Mouse (Mus musculus) forebrain, embryonic 14.5 days (tissue): Measurements from ENCODE around the gene Dbndd2. TPM values are rescaled to one million over a fixed set of nuclear protein-coding genes. Genes with fewer than 3 reads are reported as not detected.
A peak's percentile ranks its signal among the peaks of the same experiment; 100 is the strongest.

Experiments
- ATAC-seq: fragments of 200-750 bp; cut with Nextera tagmentation; 2 replicates; pipeline ENCODE4 v1.8.0; 2017; ENCODE audit warnings: mild to moderate bottlenecking, moderate library complexity
- DNase-seq: peaks from one replicate; pipeline ENCODE4 v3.0.0-alpha.2; 2015; ENCODE audit warnings: low spot score
- H3K27ac ChIP-seq: fragments of 300-500 bp; sonication (generic); 2 replicates; pipeline ENCODE4 v1.5.1; 2014; ENCODE audit warnings: low read depth, mild to moderate bottlenecking, control low read depth, low read length, moderate library complexity
- H3K27me3 ChIP-seq: fragments of 300-500 bp; sonication (generic); replicated peaks from 2 replicates; pipeline ENCODE4 v1.6.1; 2014; ENCODE audit warnings: low read length, control low read depth, mixed read lengths; ENCODE audit not compliant: control insufficient read depth, insufficient read depth
- H3K36me3 ChIP-seq: fragments of 300-500 bp; sonication (generic); 2 replicates; pipeline ENCODE4 v1.6.1; 2014; ENCODE audit warnings: low read length, control low read depth; ENCODE audit not compliant: control insufficient read depth, insufficient read depth
- H3K4me1 ChIP-seq: fragments of 300-500 bp; sonication (generic); 2 replicates; pipeline ENCODE4 v1.6.1; 2014; ENCODE audit warnings: antibody characterized with exemption, low read length, control low read depth; ENCODE audit not compliant: control insufficient read depth, insufficient read depth
- H3K4me2 ChIP-seq: fragments of 300-500 bp; sonication (generic); 2 replicates; pipeline ENCODE4 v1.6.1; 2014; ENCODE audit warnings: mild to moderate bottlenecking, control low read depth, low read length
- H3K4me3 ChIP-seq: fragments of 300-500 bp; sonication (generic); 2 replicates; pipeline ENCODE4 v1.5.1; 2014; ENCODE audit warnings: low read depth, low read length, control low read depth
- H3K9ac ChIP-seq: fragments of 300-500 bp; sonication (generic); 2 replicates; pipeline ENCODE4 v1.6.1; 2014; ENCODE audit warnings: mild to moderate bottlenecking, low read length, control low read depth, moderate library complexity
- H3K9me3 ChIP-seq: fragments of 300-500 bp; sonication (generic); replicated peaks from 2 replicates; pipeline ENCODE4 v1.6.1; 2016; ENCODE audit warnings: low read length, control low read depth, mixed read lengths; ENCODE audit not compliant: control insufficient read depth
- WGBS: fragments of 180-500 bp; shearing (Covaris S2); extraction: QIAGEN DNeasy Blood & Tissue Kit; methylation state at CpG from one replicate; pipeline ENCODE4 v1.1.7; 2014; 5-methylcytosine and 5-hydroxymethylcytosine counted together
- polyA plus RNA-seq: library from polyadenylated mRNA; unstranded; fragments of >200 nt; fragmentation: Nextera tagmentation; extraction: Ambion mirVana; gene quantifications from 2 replicates; pipeline ENCODE4 v1.2.1, GENCODE M21; 2014

Gene Dbndd2
- polyA plus RNA-seq, 1 experiment from 2014 or later = 3.5 TPM

- no peak; the same call in 1 of the 2 replicates for ATAC-seq
- peak overlapping the region; percentile 46 for H3K4me3 ChIP-seq
- peak overlapping the region; percentile 91 for H3K4me2 ChIP-seq
- H3K27me3 ChIP-seq = 0 out of 2 replicates have a peak, but pooled peaks cover 4% of the 10 kb centered on the region
- H3K9ac ChIP-seq = peak overlapping the region; percentile 64
- H3K9me3 ChIP-seq = no peaks in the 10 kb centered on the region
- no peaks in the 10 kb centered on the region for H3K36me3 ChIP-seq
- DNase-seq = no peak
- peaks cover 13% of the 10 kb centered on the region for H3K4me1 ChIP-seq
- 3% methylated on average over 29 of the region's 29 CpGs for WGBS
- H3K27ac ChIP-seq = no peak overlapping the region
Measured at GRCm38 (mm10) chr2:164442315-164443050, 43.4 kb upstream of the Dbndd2 start.

DNA sequence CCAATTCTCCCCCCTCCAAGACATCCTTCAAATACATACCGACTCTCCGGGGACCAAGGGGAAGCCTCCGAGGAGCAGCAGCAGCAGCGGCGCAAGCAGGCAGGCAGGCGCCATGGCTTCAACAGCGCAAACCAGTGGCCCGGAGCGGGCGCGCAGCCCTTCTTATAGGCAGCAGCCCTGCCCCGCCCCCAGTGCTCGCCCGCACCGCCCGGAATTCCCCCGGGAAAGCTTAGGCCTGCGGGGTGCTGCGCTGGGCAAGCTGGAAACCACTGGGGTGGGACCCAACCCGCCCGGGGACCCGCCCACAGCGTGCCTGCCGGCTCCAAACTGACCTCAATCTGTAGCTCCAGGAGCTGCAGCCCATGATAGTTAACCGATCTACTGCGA, 42.9 kb upstream of the Dbndd2 start:
- peak overlapping the region; percentile 46 for H3K4me3 ChIP-seq
- no peaks in the 10 kb centered on the region for H3K36me3 ChIP-seq
- ATAC-seq (peak; percentile 95), DNase-seq (peak; percentile 82)
- H3K27ac ChIP-seq = no peak overlapping the region
- H3K9me3 ChIP-seq = no peaks in the 10 kb centered on the region
- H3K4me1 ChIP-seq = peaks cover 13% of the 10 kb centered on the region
- H3K27me3 ChIP-seq = 0 out of 2 replicates have a peak, but pooled peaks cover 4% of the 10 kb centered on the region
- WGBS = 0% methylated on average over 26 of the region's 26 CpGs
- H3K4me2 ChIP-seq = peak overlapping the region; percentile 91
- peak overlapping the region; percentile 64 for H3K9ac ChIP-seq

DNA sequence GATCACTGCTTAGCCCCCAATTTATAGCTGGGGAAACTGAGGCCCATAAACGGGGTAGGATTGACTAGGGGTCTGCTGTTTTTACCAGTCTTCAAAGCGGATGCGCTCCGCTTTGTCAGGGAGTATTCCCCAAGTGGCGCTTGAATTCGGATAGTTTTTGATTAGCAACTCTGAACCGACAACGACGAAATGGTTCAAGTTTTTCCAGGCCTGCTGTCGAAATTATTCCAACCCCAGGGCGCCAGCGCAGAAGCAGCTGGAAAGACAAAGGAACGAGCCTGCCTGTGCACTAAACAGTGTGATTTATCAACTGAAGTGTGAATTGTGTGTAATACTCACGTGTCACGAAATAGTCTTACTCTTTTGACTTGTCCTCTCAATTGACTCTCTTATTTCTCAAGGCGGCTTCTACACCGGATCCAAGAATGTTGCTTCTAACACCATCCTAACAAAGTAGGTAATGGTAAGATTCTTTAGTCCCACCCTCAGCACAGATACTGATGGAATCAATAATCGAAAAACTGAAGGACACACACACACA, 42.4 kb upstream of the Dbndd2 start, which contains the start of gene Sdc4:
Gene Sdc4, minus strand, starts transcription at position 428 of the 541 bp plus-strand sequence.
- WGBS = 9% methylated on average over 18 of the region's 18 CpGs
- no peak for DNase-seq

DNA sequence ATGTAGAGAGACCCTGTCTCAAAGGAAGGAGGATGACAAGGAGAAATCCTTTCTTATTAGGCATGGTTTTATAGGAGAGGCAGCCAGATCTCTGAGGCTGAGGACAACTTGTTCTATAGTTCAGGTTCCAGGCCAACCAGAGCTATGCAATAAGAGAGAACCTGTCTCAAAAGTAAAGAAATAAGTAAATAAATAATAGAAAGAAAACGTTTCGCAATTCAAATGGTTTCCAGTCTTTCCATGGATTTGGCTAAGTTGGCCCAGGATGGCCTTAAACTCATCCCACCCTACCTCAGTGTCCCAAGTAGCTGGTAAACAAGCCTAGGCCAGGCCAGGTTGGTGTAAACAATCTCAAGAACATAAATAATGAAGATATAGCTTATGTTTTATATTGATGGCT, 41.2 kb upstream of the Dbndd2 start:
- H3K4me2 ChIP-seq = no peak overlapping the region
- no peak for ATAC-seq
- H3K36me3 ChIP-seq = no peaks in the 10 kb centered on the region
- no peak overlapping the region for H3K4me3 ChIP-seq
- no peaks in the 10 kb centered on the region for H3K9me3 ChIP-seq
- DNase-seq = no peak
- WGBS = 79% methylated on average over 2 of the region's 2 CpGs
- H3K9ac ChIP-seq = no peak overlapping the region
- 0 out of 2 replicates have a peak, but pooled peaks cover 4% of the 10 kb centered on the region for H3K27me3 ChIP-seq
- H3K27ac ChIP-seq = no peak overlapping the region
- H3K4me1 ChIP-seq = peaks cover 13% of the 10 kb centered on the region

More for the DNA sequence above, 42.4 kb upstream of the Dbndd2 start, which contains the start of gene Sdc4:
- Histone ChIP-seq H3K4me3 (peak within 1 kb of the TSS; percentile 46), H3K4me2 (peak within 1 kb of the TSS; percentile 91), H3K36me3 (no peaks in the 10 kb centered on the region), H3K27me3 (0 out of 2 replicates have a peak, but pooled peaks cover 4% of the 10 kb centered on the region), H3K9ac (peak within 1 kb of the TSS; percentile 64), H3K9me3 (no peaks in the 10 kb centered on the region), H3K4me1 (peaks cover 13% of the 10 kb centered on the region), H3K27ac (no peak within 1 kb of the TSS)
- peak; percentile 15; the same call in 1 of the 2 replicates for ATAC-seq

- Histone ChIP-seq H3K4me3 (no peak overlapping the region), H3K9me3 (no peaks in the 10 kb centered on the region), H3K27ac (no peak overlapping the region), H3K4me2 (no peak overlapping the region), H3K9ac (no peak overlapping the region), H3K4me1 (peaks cover 13% of the 10 kb centered on the region), H3K36me3 (no peaks in the 10 kb centered on the region), H3K27me3 (0 out of 2 replicates have a peak, but pooled peaks cover 4% of the 10 kb centered on the region)
- ATAC-seq = no peak
- no peak for DNase-seq
- 82% methylated on average over 3 of the region's 3 CpGs for WGBS
Measured at GRCm38 (mm10) chr2:164445399-164446085, 40.4 kb upstream of the Dbndd2 start.

DNA sequence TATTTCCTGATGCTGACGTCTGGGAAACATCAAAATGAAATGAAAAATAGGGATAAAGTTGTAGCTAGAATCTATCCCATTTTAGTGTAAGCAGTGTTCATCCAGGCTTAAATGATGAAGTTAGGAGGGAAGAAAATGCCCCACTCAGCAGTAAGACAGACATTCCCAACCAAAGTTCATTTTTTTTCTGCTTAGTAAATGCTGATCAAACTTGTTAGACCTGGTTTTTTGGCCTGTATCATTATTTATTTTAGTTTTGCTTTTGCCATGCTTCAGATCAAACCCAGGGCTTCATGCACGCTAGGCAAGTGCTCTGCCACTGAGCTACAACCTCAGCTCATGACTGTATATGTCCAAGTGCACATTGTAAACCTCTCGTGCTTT, 39.8 kb upstream of the Dbndd2 start:
- Histone ChIP-seq H3K4me2 (no peak overlapping the region), H3K9me3 (no peaks in the 10 kb centered on the region), H3K4me3 (no peak overlapping the region), H3K9ac (no peak overlapping the region), H3K27ac (no peak overlapping the region), H3K27me3 (0 out of 2 replicates have a peak, but pooled peaks cover 4% of the 10 kb centered on the region), H3K36me3 (no peaks in the 10 kb centered on the region), H3K4me1 (peaks cover 13% of the 10 kb centered on the region)
- no peak for DNase-seq
- 79% methylated on average over 3 of the region's 3 CpGs for WGBS
- no peak for ATAC-seq

GRCm38 (mm10) chr2:164448140-164448539, 37.8 kb upstream of the Dbndd2 start:
- H3K4me1 ChIP-seq = peaks cover 6% of the 10 kb centered on the region; the same call in 1 of the 2 replicates
- ATAC-seq = no peak
- H3K4me3 ChIP-seq = no peak overlapping the region
- no peak overlapping the region for H3K9ac ChIP-seq
- no peak overlapping the region for H3K4me2 ChIP-seq
- H3K27me3 ChIP-seq = no peaks in the 10 kb centered on the region
- H3K36me3 ChIP-seq = no peaks in the 10 kb centered on the region
- 93% methylated on average over 1 of the region's 1 CpGs for WGBS
- no peaks in the 10 kb centered on the region for H3K9me3 ChIP-seq
- no peak for DNase-seq
- no peak overlapping the region for H3K27ac ChIP-seq

GRCm38 (mm10) chr2:164448921-164449320, 37.0 kb upstream of the Dbndd2 start:
- Histone ChIP-seq H3K9me3 (no peaks in the 10 kb centered on the region), H3K27ac (no peak overlapping the region), H3K4me3 (no peak overlapping the region), H3K27me3 (no peaks in the 10 kb centered on the region), H3K4me1 (no peaks in the 10 kb centered on the region; the same call in 1 of the 2 replicates), H3K9ac (no peak overlapping the region), H3K36me3 (no peaks in the 10 kb centered on the region), H3K4me2 (no peak overlapping the region)
- ATAC-seq = no peak
- 78% methylated on average over 5 of the region's 5 CpGs for WGBS
- DNase-seq = no peak
